Comparison of ENCODE assay signal across 11 mouse cellular contexts in the genomic region with DNA sequence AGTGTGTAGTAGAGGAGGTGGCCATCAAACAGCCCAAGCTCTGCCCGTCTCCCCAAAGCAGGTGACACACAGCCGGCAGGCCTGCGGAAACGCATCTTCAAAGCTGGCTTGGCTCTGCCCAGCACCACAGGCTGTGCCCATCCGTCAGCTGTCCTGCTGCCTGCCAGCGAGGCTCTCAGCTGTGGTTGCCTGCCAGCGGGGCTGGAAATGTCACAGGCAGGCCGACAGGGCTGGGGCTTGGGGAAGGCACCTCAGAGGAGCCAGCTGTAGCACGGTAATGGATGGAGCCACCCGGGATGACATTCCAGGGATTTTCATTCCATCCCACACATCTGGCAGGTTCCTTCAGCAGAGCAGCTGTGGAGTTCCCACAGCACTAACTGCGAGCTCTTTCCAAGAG. TPM values are rescaled to one million over a fixed set of nuclear protein-coding genes. Genes with fewer than 3 reads are reported as not detected.
A peak's percentile ranks its signal among the peaks of the same experiment; 100 is the strongest.
DNase-seq lines count a peak whose midpoint lies in the region; ATAC-seq and TF ChIP-seq lines count a peak whose summit lies in the region.
"Had no signal": no experiment of that assay in that cellular context is flagged by ENCODE, and none has a peak within 500 bp of the region (broad histone marks: within the 10 kb centered on the region; RNA-seq: fewer than 3 reads in every experiment).

No protein-coding gene starts in this region.

- no peaks in the 10 kb centered on the region for H3K4me1 ChIP-seq in heart, embryonic 10.5 days
- no peaks in the 10 kb centered on the region for H3K4me1 ChIP-seq in midbrain, embryonic 16.5 days (ENCODE audit: control insufficient read depth, insufficient read depth, low read length)
- H3K4me1 ChIP-seq in midbrain, embryonic 15.5 days = no peaks in the 10 kb centered on the region
- 0 out of 2 replicates have a peak, but pooled peaks cover 3% of the 10 kb centered on the region for H3K4me1 ChIP-seq in intestine, embryonic 15.5 days (replicated peaks)
- peaks cover 3% of the 10 kb centered on the region; the same call in 1 of the 2 replicates for H3K4me1 ChIP-seq in midbrain, embryonic 11.5 days (ENCODE audit: control insufficient read depth, insufficient read depth, low read length)

- H3K4me2 ChIP-seq in midbrain, embryonic 16.5 days (ENCODE audit: low read length) = no peak overlapping the region
- no peak overlapping the region for H3K4me2 ChIP-seq in midbrain, embryonic 15.5 days
- no peak overlapping the region for H3K4me2 ChIP-seq in myocyte (ENCODE audit: low read depth)
- H3K4me2 ChIP-seq in intestine, embryonic 15.5 days (replicated peaks) = no peak overlapping the region
- no peak overlapping the region for H3K4me2 ChIP-seq in midbrain, embryonic 11.5 days

- no peaks in the 10 kb centered on the region for H3K79me2 ChIP-seq in myocyte (ENCODE audit: control insufficient read depth, insufficient read depth)

- peak; percentile 45; the same call in 1 of the 2 replicates for ATAC-seq in midbrain, embryonic 16.5 days
- no peak for ATAC-seq in midbrain, embryonic 15.5 days (replicated peaks)
- ATAC-seq in intestine, embryonic 15.5 days = no peak
- no peak for ATAC-seq in midbrain, embryonic 11.5 days (ENCODE audit: low FRiP score)

- 72% methylated on average over 11 of the region's 11 CpGs for WGBS in heart, embryonic 10.5 days
- WGBS in midbrain, embryonic 16.5 days = 68% methylated on average over 11 of the region's 11 CpGs
- 77% methylated on average over 11 of the region's 11 CpGs for whole genome bisulfite sequencing in midbrain, embryonic 15.5 days
- WGBS in intestine, embryonic 15.5 days = 55% methylated on average over 11 of the region's 11 CpGs
- 83% methylated on average over 11 of the region's 11 CpGs for WGBS in midbrain, embryonic 11.5 days

- no peak overlapping the region for H3K27ac ChIP-seq in heart, embryonic 10.5 days
- no peak overlapping the region for H3K27ac ChIP-seq in midbrain, embryonic 16.5 days (ENCODE audit: low read length)
- H3K27ac ChIP-seq in midbrain, embryonic 15.5 days = no peak overlapping the region
- no peak overlapping the region for H3K27ac ChIP-seq in intestine, embryonic 15.5 days
- H3K27ac ChIP-seq in midbrain, embryonic 11.5 days (ENCODE audit: low read depth, low read length) = no peak overlapping the region

- H3K9me3 ChIP-seq in heart, embryonic 10.5 days = no peaks in the 10 kb centered on the region
- no peaks in the 10 kb centered on the region for H3K9me3 ChIP-seq in midbrain, embryonic 16.5 days (replicated peaks; ENCODE audit: control insufficient read depth, low read length, poor library complexity, severe bottlenecking)
- no peaks in the 10 kb centered on the region for H3K9me3 ChIP-seq in midbrain, embryonic 15.5 days
- H3K9me3 ChIP-seq in intestine, embryonic 15.5 days = no peaks in the 10 kb centered on the region
- H3K9me3 ChIP-seq in midbrain, embryonic 11.5 days (ENCODE audit: control insufficient read depth, low read length) = no peaks in the 10 kb centered on the region

- H3K9ac ChIP-seq in midbrain, embryonic 16.5 days (ENCODE audit: low read depth, low read length) = no peak overlapping the region
- H3K9ac ChIP-seq in midbrain, embryonic 15.5 days = no peak overlapping the region
- no peak overlapping the region for H3K9ac ChIP-seq in intestine, embryonic 15.5 days
- no peak overlapping the region for H3K9ac ChIP-seq in midbrain, embryonic 11.5 days (ENCODE audit: low read length)

- TF ChIP-seq POLR2A in myocyte (IDR thresholded peaks at IDR 0.05; ENCODE audit: insufficient read length, low read depth) = no peak

- no peak overlapping the region for H3ac ChIP-seq in myocyte (ENCODE audit: control insufficient read depth, insufficient read length)

- peaks cover 2% of the 10 kb centered on the region for H3K27me3 ChIP-seq in heart, embryonic 10.5 days (ENCODE audit: insufficient read depth, poor library complexity, severe bottlenecking)
- H3K27me3 ChIP-seq in midbrain, embryonic 16.5 days (ENCODE audit: control insufficient read depth, insufficient read depth, low read depth, low read length) = no peaks in the 10 kb centered on the region
- no peaks in the 10 kb centered on the region for H3K27me3 ChIP-seq in midbrain, embryonic 15.5 days (replicated peaks)
- no peaks in the 10 kb centered on the region for H3K27me3 ChIP-seq in myocyte (ENCODE audit: control insufficient read depth, insufficient read depth, insufficient read length)
- no peaks in the 10 kb centered on the region for H3K27me3 ChIP-seq in intestine, embryonic 15.5 days (replicated peaks)
- H3K27me3 ChIP-seq in midbrain, embryonic 11.5 days (ENCODE audit: control insufficient read depth, insufficient read depth, low read length) = no peaks in the 10 kb centered on the region

- H3K4me3 ChIP-seq in heart, embryonic 10.5 days = no peak overlapping the region
- no peak overlapping the region for H3K4me3 ChIP-seq in midbrain, embryonic 16.5 days (ENCODE audit: low read depth, low read length)
- no peak overlapping the region for H3K4me3 ChIP-seq in midbrain, embryonic 15.5 days
- no peak overlapping the region for H3K4me3 ChIP-seq in myocyte
- no peak overlapping the region for H3K4me3 ChIP-seq in intestine, embryonic 15.5 days (replicated peaks)
- no peak overlapping the region for H3K4me3 ChIP-seq in midbrain, embryonic 11.5 days (ENCODE audit: low read depth, low read length)

- H3K36me3 ChIP-seq in heart, embryonic 10.5 days = no peaks in the 10 kb centered on the region
- H3K36me3 ChIP-seq in midbrain, embryonic 16.5 days (ENCODE audit: control insufficient read depth, insufficient read depth, low read length) = no peaks in the 10 kb centered on the region
- H3K36me3 ChIP-seq in midbrain, embryonic 15.5 days (replicated peaks) = no peaks in the 10 kb centered on the region
- H3K36me3 ChIP-seq in myocyte (ENCODE audit: control insufficient read depth, insufficient read depth) = no peaks in the 10 kb centered on the region
- no peaks in the 10 kb centered on the region for H3K36me3 ChIP-seq in intestine, embryonic 15.5 days
- H3K36me3 ChIP-seq in midbrain, embryonic 11.5 days (ENCODE audit: control insufficient read depth, insufficient read depth, low read length) = no peaks in the 10 kb centered on the region

- DNase-seq in heart, adult 11 months = peak; percentile 96
- DNase-seq in heart, embryonic 10.5 days (ENCODE audit: low spot score) = no peak
- DNase-seq in gastrocnemius, postnatal 10 days = peak; percentile 77
- DNase-seq in midbrain, embryonic 11.5 days (ENCODE audit: low spot score, missing footprints) = no peak
- DNase-seq: kidney, adult 9 months had no signal

TF ChIP-seq in myocyte, 11 proteins besides CTCF, POLR2A, EP300 and RAD21:
- no peak for TF ChIP-seq MAX (IDR thresholded peaks at IDR 0.05; ENCODE audit: low read depth)
- TF ChIP-seq MYOG (IDR thresholded peaks at IDR 0.05; ENCODE audit: control insufficient read depth in 1 of 3, insufficient read depth in 1 of 3, insufficient read length in 2 of 3, low read depth in 2 of 3) = peak; percentile 10 to 81 (median 79)
- TF ChIP-seq SRF (IDR thresholded peaks at IDR 0.05; ENCODE audit: control insufficient read depth, insufficient read length, low read depth) = no peak
- TF ChIP-seq TCF3 (IDR thresholded peaks at IDR 0.05; ENCODE audit: insufficient read length, low read depth) = peak; percentile 77
- TF ChIP-seq MYOD1 (IDR thresholded peaks at IDR 0.05; ENCODE audit: control insufficient read depth in 1 of 3, insufficient read length in 2 of 3, low read depth in 2 of 3) = peak in 2 of 3 experiments; percentile 89 to 94
TF ChIP-seq in myocyte: peak in this region for 3.

RNA-seq across cellular contexts. Expression of gene Habp2, which starts 13.9 kb away (rescaled TPM):
- polyA plus RNA-seq in heart, embryonic 10.5 days (2016; fragmentation: Nextera tagmentation; extraction: Ambion mirVana) = 0.87 and 19.6 TPM in 2 replicates
- polyA plus RNA-seq in midbrain, embryonic 16.5 days (2015; fragmentation: Nextera tagmentation; extraction: Ambion mirVana) = 0.14 and 0.22 TPM in 2 replicates
- polyA plus RNA-seq in midbrain, embryonic 15.5 days (2015; fragmentation: Nextera tagmentation; extraction: Ambion mirVana) = 0.10 and 0.20 TPM in 2 replicates
- total RNA-seq in gastrocnemius, postnatal 10 days (2021) = under 1 TPM in 1 of 2 experiments, not detected in 1; 0.11 TPM
- 0.49 TPM for polyA plus RNA-seq in myocyte (2012; fragmentation: generic; extraction: Trizol)
- polyA plus RNA-seq in intestine, embryonic 15.5 days (2015; fragmentation: Nextera tagmentation; extraction: Ambion mirVana) = 15.2 and 19.6 TPM in 2 replicates
- not detected in 2 replicates for polyA plus RNA-seq in midbrain, embryonic 11.5 days (2014; fragmentation: Nextera tagmentation; extraction: Ambion mirVana)
- total RNA-seq: left cerebral cortex, postnatal 25 days had no signal
- polyA plus RNA-seq: frontal cortex, adult 2 months had no signal

Comparison
In these comparisons a context has a peak if more than half of its experiments do, and no peak if none do; other contexts are left out.
1. DNase-seq: peak in heart, adult 11 months (single experiment) and gastrocnemius, postnatal 10 days (single experiment); none in heart, embryonic 10.5 days (single experiment) and midbrain, embryonic 11.5 days (single experiment).